Mouse (Mus musculus): Measurements from ENCODE around the gene Il22ra1.

The Il22ra1 gene

GRCm38 (mm10) chr4:135736903-135737302 lies 8.9 kb downstream of the Il22ra1 start:
- no peak for DNase-seq

GRCm38 (mm10) chr4:135738237-135738636 lies 10.3 kb downstream of the Il22ra1 start:
- no peak for DNase-seq

- DNase-seq: no peak
These were observed 11.2 kb downstream of the Il22ra1 start for GRCm38 (mm10) chr4:135739148-135739547.

- no peak for DNase-seq
These were observed 11.7 kb downstream of the Il22ra1 start for GRCm38 (mm10) chr4:135739672-135740071.

- DNase-seq: no peak
These were observed 15.5 kb downstream of the Il22ra1 start for GRCm38 (mm10) chr4:135743520-135743919.

- DNase-seq: no peak
These were observed 16.9 kb downstream of the Il22ra1 start for GRCm38 (mm10) chr4:135744726-135745448.

GRCm38 (mm10) chr4:135745613-135746012 lies 17.6 kb downstream of the Il22ra1 start:
- no peak for DNase-seq

GRCm38 (mm10) chr4:135750896-135751295 lies 22.9 kb downstream of the Il22ra1 start:
- no peak for DNase-seq

- no peak for DNase-seq
These were observed 24.3 kb downstream of the Il22ra1 start for GRCm38 (mm10) chr4:135752106-135752778.

GRCm38 (mm10) chr4:135752779-135753164 lies 24.8 kb downstream of the Il22ra1 start:
- DNase-seq: no peak

GRCm38 (mm10) chr4:135758331-135758730 lies 30.4 kb downstream of the Il22ra1 start:
- DNase-seq: no peak

GRCm38 (mm10) chr4:135758825-135759224 lies 30.9 kb downstream of the Il22ra1 start:
- DNase-seq: no peak

GRCm38 (mm10) chr4:135759356-135759976 lies 31.5 kb downstream of the Il22ra1 start, which contains the start of gene Myom3:
Gene Myom3, plus strand, starts transcription at chr4:135759715.
- no peak for DNase-seq

- DNase-seq: no peak
These were observed 33.1 kb downstream of the Il22ra1 start for GRCm38 (mm10) chr4:135761048-135761447.

- no peak for DNase-seq
These were observed 33.6 kb downstream of the Il22ra1 start for GRCm38 (mm10) chr4:135761569-135761968.

- no peak for DNase-seq
These were observed 34.4 kb downstream of the Il22ra1 start for GRCm38 (mm10) chr4:135762251-135762906.

GRCm38 (mm10) chr4:135764700-135765099 lies 36.7 kb downstream of the Il22ra1 start:
- DNase-seq: no peak

GRCm38 (mm10) chr4:135765707-135766106 lies 37.7 kb downstream of the Il22ra1 start:
- DNase-seq: no peak

- no peak for DNase-seq
These were observed 39.0 kb downstream of the Il22ra1 start for GRCm38 (mm10) chr4:135766976-135767375.

GRCm38 (mm10) chr4:135768572-135769526 lies 40.9 kb downstream of the Il22ra1 start:
- DNase-seq: peak; percentile 18

- no peak for DNase-seq
These were observed 42.8 kb downstream of the Il22ra1 start for GRCm38 (mm10) chr4:135770611-135771305.

- no peak for DNase-seq
These were observed 43.6 kb downstream of the Il22ra1 start for GRCm38 (mm10) chr4:135771592-135771991.
